Mouse (Mus musculus): ENCODE data around the gene Fcgr2b.
"Not testable (repeated sequence)": the region's sequence is repeated elsewhere in the genome, so short reads cannot be mapped to it uniquely, and the experiment has no call there.

Gene Fcgr2b

DNA sequence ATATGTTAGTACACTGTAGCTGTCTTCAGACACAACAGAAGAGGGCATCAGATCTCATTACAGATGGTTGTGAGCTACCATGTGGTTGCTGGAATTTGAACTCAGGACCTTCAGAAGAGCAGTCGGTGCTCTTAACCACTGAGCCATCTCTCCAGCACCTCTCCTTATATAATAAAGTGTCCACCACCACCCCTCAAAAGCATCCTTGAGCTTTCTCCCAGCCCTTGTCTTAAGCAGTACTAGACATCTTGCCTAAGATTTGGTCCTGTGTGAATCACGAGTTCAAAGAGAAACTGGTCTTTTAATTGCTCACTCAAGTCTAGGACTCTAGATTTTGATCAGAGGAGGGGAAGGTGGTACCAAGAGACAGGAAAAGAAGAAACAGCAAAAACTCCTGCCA is 997 bp downstream of the Fcgr2b start:
- peak; percentile 70 for DNase-seq

DNA sequence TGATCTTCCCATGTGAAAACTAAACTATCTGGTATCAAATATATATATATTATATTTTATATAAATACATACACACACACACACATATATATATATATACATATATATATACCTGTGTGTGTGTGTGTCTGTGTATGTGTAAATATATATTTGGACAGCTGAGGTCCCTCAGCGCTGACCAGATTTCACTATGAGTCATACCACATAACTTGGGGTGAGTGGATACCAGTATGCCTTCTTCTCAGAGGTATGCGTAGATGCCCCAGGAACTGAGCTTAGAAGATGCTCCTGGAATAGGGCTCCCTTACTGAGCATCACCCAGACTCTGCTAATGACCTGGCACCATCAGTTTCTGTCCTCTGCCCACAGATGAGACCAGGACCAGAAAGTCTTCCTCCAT is 1.6 kb downstream of the Fcgr2b start:
- peak; percentile 75 for DNase-seq

DNA sequence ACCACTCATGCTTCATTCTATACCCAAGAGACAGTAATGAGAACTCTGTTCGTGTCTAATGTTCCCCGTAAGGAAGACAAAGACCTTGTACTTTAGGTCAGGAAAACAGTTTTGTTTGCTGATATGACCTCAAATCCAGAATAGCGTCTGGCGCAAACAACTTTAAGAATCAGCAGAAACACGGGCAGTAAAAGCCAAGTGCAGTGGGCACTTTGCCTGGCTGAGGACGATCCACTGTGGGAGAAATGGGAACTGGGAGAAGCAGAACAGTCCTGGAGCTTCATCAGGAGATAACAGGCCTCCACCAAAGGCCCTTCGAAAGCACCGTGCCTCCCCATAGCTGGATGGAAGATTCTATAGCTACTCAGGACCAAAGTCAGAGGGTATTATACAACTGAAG is 2.2 kb downstream of the Fcgr2b start:
- peak; percentile 85 for DNase-seq

DNA sequence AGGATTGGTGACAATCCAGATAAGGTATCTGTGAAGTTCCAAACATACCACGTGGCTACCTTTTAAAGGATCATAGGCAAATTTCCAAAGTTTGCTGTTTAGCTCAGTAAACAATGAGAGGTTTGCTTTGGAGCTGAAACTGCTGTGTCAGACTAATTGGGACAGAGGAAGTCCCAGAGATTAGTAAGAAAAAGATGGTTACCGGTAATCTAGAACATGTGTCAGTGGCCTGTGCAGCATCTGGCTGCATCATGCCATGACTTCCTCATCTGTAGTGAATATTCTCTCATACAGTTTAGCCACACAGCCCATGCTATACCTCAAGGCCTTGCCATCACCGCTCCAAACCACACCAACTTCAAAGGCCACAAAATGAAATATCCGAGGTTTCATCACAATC is 3.4 kb downstream of the Fcgr2b start:
- DNase-seq, result peak; percentile 78

DNA sequence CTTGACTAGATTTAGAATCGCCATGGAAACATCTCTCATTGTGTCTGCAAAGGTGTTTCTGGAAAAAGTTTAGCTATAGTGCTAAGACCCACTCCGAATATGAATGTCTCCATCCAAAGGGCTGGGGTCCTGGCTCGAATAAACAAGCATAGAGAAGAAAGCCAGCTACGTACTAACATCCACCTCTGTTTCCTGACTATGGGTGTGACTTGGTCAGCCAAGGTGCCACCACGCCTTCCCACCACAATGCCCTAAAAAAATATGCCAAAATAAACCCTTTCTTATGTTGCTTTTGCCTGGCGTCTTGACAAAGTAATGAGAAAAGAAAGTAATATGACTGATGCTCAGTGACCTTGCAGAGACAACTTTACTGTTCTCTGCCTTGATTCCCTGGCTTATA is 3.9 kb downstream of the Fcgr2b start:
- peak; percentile 49 for DNase-seq

DNA sequence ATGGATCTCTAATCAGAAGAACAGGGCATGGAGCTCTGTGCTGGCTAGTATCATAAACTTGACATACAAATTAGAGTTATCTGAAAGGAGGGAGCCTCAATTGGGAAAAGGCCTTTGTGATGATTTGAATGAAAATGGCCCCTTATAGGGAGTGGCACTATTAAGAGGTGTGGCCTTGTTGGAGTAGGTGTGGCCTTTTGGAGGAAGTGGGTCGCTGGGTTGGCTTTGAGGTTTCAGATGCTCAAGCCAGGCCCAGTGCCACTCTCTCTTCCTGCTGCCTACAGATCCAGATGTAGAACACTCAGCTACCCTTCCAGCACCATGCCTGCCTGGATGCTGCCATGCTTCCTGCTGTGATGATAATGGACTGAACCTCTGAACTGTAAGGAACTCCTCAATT is 7.8 kb downstream of the Fcgr2b start:
- DNase-seq, result peak; percentile 81

DNA sequence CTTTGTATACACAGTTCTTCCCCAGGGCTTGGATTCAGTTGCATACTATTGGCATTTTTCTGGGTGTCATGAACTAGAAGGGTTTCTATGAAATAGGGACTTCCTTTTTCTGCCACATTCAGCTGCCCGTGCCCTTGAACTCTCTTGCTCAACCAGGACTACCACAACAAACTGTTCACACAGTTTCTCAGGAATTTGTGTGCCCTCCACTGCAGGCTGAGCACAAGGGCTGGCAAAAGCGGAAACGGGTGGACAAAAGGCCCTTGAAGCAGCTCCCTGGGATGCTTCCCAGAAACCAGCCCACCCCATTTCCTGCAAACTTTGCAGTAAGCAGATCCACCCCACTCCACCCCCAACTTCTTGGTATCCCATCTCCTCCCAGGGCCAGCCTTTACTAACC is 8.8 kb downstream of the Fcgr2b start:
- DNase-seq, result peak; percentile 97

DNA sequence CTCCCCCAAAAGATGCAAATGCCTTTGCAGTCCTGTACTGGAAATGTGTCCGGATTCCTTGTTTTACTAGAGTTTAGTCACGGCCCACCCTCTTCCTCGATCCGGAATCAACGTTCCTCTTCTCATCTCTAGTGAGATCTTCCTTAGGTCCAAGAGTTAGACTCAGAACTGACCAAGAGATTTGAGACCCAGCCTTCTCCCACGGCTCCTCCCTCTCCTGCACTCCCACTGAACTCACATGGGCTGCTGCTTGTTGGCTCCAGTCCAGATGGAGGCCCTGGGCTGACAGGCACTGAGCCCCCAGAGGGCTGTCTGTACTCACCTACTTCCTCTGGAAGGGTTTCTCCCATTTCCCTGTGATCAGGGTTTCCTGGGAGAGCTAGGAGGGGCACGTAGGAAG is 13.3 kb downstream of the Fcgr2b start:
- DNase-seq, result peak; percentile 82

DNA sequence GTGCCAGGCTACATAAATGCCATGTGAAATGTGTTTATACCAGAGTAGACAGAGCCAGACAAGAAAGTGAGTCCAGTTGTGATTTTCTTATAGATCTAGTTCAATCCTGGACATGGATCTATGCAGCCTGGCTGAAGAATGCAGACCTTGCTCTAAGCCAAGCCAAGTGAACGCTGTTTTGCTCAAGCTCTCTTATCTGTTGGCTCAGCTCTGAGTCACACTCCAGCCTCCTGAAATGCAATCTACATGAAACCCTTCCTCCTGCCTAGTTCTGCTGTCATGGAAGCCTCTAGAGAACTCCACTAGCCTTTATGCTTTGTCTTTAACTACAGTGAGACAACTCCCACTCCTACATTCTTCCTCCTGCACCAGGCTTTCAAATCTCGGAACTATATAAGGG is 14.0 kb downstream of the Fcgr2b start:
- DNase-seq, result peak; percentile 68

DNA sequence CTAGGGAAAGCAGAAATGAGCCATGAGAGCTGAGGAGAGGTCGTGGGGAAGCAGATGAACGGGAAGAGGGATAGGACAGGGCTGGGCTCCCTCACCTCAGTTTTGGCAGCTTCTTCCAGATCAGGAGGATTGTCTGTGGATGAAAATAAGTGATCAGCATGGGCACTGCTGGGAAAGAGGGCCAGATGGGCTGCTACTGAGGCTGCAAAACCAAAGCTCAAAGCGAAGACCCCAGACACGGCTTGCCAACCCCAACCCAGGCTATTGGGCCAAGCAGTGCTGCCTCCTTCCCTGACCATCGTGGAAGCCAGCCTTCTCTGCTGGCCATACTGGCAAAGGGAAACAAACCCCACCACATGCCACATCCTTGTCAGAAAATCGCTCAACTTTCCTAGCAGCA is 15.2 kb downstream of the Fcgr2b start:
- DNase-seq, result no peak

DNA sequence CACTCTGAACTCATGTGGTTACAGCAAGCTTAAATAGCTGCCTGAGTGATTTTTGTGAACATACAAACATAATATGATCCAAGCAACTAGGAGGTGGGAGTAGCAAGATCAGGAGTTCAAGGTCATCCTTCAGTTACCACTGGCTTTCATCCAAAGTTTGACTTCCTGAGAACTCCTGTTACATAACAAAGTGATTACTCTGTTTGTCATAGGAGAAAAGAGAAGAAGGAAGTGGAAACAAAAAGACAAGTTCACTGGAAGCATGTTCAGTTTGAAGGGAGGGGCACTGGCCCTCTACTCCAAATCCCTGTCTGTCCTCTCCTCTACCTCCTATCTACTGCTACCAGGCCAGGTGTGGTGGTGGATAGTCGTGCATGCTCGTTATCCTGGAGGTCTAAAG is 16.6 kb downstream of the Fcgr2b start:
- DNase-seq, result no peak

DNA sequence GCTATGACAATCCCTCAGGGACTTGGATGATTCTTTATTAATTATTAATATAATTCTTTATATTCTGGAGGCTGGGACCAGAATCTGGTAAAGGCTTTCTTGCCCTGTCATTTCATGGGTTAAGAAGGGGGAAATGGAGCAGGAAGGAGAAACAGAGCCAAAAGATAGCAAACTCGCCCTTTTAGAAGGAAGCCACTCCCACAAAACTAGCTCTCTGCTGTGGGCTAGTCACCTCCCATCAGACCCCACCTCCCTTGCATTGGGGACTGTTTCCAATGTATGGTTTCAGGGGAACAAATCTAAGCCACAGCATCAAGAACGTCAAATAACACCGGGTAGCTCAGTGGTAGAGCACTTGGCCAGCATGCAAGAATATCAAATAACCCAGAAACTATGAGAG is 18.1 kb downstream of the Fcgr2b start:
- no peak for DNase-seq

DNA sequence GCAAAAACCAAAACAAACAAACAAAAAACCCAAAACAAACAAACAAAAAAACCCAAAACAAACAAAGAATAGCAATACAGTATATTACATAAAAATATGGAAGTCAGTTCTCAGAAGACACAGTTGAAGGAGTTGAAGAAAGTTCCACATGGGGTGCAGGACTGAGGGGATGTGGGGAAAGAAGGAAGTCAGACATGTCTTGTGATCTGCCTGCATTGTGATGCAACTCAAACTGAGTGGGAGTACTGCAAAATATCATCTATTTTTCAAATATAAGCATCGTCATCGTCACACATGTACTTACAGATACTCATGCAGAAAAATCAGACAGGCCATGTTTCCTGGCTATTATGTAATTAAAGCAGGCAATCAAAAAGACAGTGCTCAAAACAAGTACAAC is 23.2 kb downstream of the Fcgr2b start:
- peak; percentile 94 for DNase-seq

DNA sequence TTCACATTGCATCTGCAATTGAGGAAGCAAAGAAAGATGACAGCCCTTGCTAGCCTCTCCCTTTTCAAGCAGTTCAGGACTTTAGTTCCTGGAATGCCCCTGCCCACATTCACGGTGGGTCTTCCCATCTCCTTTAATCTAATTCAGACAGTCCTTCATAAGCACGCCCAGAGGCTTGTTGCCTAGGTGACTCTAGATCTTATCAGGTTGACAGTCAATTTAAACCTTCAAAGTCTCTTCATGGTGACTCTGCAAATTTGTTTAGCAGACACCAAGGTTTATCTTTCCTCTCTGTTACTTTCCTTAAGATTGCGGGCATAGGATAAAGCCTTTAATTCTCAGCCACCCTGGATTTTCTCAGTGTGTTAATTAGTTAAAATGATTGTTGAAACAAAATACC is 25.6 kb downstream of the Fcgr2b start:
- no peak for DNase-seq

DNA sequence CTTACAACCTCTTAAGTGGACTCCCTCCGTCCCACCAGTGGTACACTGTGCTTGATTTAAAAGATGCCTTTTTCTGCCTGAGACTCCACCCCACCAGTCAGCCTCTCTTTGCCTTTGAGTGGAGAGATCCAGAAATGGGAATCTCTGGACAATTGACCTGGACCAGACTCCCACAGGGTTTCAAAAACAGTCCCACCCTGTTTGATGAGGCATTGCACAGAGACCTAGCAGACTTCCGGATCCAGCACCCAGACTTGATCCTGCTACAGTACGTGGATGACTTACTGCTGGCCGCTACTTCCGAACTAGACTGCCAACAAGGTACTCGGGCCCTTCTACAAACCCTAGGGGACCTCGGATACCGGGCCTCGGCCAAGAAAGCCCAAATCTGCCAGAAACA is 31.4 kb downstream of the Fcgr2b start:
- not testable (repeated sequence) for DNase-seq

DNA sequence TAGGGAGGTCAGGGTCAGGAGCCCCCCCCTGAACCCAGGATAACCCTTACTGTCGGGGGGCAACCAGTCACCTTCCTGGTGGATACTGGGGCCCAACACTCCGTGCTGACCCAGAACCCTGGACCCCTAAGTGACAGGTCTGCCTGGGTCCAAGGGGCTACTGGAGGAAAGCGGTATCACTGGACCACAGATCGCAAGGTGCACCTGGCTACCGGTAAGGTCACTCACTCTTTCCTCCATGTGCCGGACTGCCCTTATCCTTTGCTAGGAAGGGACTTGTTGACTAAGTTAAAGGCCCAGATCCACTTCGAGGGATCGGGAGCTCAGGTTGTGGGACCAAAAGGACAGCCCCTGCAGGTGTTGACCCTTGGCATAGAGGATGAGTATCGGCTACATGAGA is 32.2 kb downstream of the Fcgr2b start:
- not testable (repeated sequence) for DNase-seq

DNA sequence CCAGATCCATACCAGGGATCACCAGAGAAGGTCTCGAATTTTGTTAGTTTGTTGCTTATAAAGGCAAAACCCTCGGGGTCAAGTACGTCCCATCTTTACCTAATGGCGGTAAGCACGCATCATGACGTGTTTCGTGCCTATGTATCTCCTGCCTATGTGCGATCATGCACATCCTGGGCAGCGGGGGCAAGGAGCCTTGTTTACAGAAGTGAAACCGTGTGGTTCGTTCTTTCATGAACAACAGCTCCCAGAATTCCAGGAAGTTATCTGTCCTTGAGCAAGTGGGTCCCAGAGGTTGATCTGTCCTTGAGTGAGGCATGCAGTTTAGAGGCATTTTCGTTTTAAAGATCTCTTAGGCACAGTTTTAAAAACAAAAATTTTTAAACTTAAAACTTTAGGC is 37.1 kb downstream of the Fcgr2b start:
- peak; percentile 95 for DNase-seq

DNA sequence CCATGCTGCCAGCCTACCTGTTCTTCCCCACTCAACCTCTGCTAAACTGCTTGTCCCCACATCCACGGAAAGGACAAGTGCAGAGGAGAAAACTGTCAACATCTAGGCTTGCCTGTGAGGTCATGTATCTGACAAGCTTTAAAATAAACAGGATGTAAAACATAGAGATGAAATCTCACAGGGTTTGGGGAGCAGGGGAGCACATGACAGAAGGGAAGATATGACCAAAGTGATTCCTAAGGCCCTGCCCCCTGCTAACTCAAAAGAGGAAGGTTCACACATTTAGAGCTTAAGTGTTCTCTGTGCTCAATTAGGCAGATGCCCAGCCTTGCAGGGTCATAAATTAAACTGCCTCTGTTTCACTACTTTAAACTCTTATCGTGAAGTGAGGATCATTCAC is 42.0 kb downstream of the Fcgr2b start:
- no peak for DNase-seq

DNA sequence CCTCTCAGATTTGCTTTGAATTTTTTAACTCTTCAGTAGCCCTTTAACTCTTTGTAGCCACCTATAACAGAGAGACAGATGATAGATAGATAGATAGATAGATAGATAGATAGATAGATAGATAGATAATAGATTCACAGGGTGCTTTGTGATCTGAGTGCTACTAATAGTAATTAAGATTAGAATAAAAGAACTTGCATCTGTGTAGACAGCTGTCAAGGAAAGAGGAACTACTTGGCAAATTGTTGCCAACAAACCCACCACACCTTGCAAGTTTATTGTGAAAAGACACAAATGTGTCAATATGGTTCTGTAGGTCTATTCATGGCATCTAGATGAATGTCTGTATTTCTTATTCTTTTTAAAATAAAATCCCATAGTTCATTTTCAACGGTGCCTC is 42.4 kb downstream of the Fcgr2b start:
- no peak for DNase-seq

DNA sequence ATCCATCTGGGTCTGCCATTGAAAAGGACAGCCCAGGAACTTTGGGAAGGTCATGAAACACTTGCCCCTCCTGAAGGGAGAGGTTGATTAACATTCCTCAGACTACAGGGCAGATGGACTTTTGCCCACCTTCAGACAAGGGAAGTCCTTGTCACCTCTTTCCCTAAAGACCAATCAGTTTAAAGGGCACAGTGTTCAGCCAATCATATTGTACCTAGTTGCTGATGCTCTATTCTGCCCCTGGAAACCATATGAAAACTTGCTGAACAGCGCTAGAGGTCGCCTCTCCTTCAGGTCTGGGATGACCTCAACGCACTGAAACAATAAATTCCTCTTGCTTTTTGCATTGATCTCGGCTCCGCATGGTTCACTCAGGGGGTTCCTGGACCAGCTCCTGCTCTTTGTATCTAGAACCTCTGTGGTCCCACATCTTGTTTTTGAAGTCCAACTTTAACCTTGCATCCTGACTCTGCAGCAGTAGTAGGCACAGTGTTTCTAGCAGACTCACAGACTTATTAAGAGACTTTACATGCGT is 42.9 kb downstream of the Fcgr2b start:
- DNase-seq, result no peak

DNA sequence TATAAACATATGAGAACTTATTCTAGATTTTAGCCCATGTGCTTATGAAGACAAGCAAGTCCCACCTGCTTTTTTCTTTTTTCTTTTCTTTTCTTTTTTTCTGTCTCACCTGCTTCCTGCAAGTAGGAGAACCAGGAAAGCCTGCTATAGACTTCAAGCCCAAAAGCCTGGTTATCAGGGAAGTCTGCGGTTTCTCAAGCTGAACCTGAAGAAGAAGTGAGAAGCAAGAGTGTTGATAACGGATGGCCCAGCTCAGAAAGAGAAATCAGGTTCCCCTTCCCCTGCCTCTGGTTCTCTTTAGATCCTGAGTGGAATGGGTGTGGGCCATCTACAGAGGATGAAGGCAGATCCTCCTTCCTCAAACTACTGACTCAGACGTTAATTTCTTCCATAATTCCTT is 44.3 kb downstream of the Fcgr2b start:
- DNase-seq, result no peak

DNA sequence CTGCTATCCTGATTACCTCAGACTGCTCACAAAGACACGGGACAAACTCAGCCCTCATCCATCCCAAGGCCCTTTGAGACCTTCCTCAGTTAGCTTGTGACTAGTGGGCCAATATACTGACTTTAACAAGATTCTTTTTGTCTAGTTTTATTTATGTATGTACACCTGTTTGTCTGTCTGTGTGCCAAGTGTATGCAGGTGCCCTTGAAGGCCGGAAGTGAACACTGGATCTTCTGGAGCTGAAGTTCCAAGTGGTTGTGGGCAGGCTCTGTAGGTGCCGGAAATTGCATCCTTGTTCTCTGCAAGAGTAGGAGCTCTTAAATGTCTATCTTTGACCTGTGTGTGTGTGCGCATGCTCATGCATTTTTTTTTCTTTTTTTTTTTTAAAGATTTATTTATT is 47.1 kb downstream of the Fcgr2b start:
- no peak for DNase-seq

DNA sequence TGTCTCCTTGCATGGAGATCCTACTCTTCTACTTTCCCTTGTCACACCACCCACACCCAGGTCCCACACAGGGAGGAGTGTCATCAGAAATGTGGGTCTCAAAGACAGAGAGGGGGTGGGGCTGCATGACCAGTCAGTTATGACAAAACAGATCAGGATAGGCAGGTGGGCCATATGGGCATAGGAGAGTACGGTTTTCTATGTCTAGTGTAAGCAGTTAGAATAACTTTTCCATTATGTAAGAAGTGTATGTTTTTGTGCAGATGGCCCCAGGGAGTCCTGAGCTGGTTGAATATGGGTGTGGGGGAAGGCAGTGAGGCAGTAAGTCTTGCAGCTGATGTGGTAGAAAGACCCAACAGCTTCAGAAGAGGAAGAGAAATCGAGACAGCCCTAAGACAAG is 47.9 kb downstream of the Fcgr2b start:
- peak; percentile 89 for DNase-seq

DNA sequence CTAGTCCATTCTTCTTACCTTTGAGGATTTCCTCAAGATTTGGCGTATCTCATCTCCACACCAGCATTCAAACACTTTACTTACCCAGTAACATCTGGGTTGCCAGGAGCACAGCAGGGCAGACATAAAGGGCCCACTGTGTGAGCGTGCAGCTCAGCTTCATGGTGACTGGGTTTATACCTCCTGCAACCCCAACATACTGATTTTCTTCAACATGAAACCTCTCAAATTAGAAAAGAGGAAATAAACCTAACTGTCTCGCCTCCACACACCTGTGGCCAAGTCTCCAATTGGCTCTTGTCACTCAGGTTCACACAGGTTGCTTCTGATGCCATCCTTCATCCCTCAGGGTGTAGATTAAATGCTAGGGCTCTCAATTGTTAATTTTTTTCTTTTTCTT is 49.0 kb downstream of the Fcgr2b start, which contains the start of gene Fcrla:
Gene Fcrla (minus strand): TSS at position 206 of the 400 bp plus-strand sequence.
- DNase-seq, result no peak

DNA sequence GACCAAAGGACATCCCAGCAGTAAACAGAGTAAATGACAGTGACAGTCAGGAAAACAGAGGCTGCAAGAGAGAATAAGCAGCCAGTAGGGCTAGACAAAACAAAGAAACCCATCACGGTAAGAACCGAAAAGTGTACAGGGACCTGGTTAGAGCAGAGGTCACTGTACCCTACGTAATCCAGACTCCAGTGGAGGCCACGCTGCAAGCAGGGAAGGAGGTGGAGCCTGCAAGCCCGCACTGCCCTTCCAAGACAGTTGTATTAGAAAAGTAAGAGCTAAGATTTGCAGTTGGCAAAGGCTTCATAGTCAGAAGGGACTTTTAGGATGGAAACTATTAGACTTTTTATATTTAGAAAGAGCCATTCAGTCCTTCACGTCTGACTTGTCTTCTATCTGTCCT is 49.4 kb downstream of the Fcgr2b start:
- DNase-seq, result no peak

DNA sequence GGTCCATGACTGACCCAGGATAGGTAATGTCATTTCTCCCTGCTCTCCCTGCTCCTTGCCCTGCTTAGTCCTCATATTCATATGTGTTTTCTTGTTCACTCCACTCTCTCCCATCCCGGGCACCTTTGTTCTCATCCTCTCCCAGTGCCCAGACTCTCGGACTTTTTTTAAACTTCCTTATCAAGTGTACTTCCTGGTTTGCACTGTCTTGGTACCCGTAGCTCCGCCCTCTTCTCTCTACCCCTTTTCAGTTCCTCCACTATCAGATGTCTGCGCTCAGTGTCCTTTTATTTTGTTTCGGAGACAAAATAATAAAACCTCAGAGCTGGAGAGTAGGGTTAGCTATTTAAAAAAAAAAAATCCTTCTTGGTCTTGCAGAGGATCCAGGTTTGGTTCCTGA is 51.9 kb downstream of the Fcgr2b start:
- peak; percentile 96 for DNase-seq
